Mouse (Mus musculus) midbrain, embryonic 10.5 days (tissue): Measurements from ENCODE around the gene Slc7a11. TPM values are rescaled to one million over a fixed set of nuclear protein-coding genes. Genes with fewer than 3 reads are reported as not detected.
A peak's percentile ranks its signal among the peaks of the same experiment; 100 is the strongest.

ENCODE experiments used
- DNase-seq: peaks from one replicate; pipeline ENCODE4 v3.0.0-alpha.2; 2017; ENCODE audit warnings: low spot score
- H3K27ac ChIP-seq: fragments of 300-500 bp; sonication (generic); replicated peaks from 2 replicates; pipeline ENCODE4 v1.5.1; 2016; ENCODE audit warnings: mild to moderate bottlenecking
- H3K27me3 ChIP-seq: fragments of 300-500 bp; sonication (generic); 2 replicates; pipeline ENCODE4 v1.6.1; 2016; ENCODE audit warnings: low read depth, mild to moderate bottlenecking; ENCODE audit not compliant: poor library complexity, severe bottlenecking
- H3K36me3 ChIP-seq: fragments of 300-500 bp; sonication (generic); 2 replicates; pipeline ENCODE4 v1.6.1; 2016; ENCODE audit warnings: mild to moderate bottlenecking, moderate library complexity
- H3K4me1 ChIP-seq: fragments of 300-500 bp; sonication (generic); 2 replicates; pipeline ENCODE4 v1.6.1; 2016
- H3K4me3 ChIP-seq: fragments of 300-500 bp; sonication (generic); 2 replicates; pipeline ENCODE4 v1.5.1; 2016; ENCODE audit warnings: mild to moderate bottlenecking, moderate library complexity
- H3K9me3 ChIP-seq: fragments of 300-500 bp; sonication (generic); replicated peaks from 2 replicates; pipeline ENCODE4 v1.6.1; 2016; ENCODE audit warnings: mild to moderate bottlenecking
- WGBS: fragments of 180-500 bp; shearing (Covaris S2); methylation state at CpG from one replicate; pipeline ENCODE4 v1.1.7; 2016; 5-methylcytosine and 5-hydroxymethylcytosine counted together
- polyA plus RNA-seq: library from polyadenylated mRNA; unstranded; fragments of >200 nt; fragmentation: Nextera tagmentation; extraction: Ambion mirVana; gene quantifications from 2 replicates; pipeline ENCODE4 v1.2.1, GENCODE M21; 2016

Slc7a11 gene
- polyA plus RNA-seq, 1 experiment from 2014 or later = 0.62 TPM

DNA sequence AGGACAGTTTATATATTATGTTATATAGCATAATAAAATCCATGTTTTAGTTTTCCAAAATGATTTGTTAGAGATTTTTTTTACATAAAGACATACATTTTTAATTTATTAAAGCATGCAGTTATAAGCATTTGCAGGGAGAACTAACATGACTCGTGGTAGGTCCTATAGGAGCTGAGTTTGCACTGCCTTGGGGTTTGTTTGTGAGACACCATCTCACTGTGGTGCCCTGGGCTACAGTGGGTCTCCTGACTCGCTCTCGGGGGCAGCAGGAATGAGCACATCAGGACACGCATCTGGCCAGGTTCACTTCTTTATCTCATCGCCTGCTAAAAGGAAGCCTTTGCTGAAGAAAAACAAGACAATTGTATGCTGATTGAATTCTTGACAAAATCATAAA lies 257.0 kb downstream of the Slc7a11 start:
- DNase-seq = no peak
- Histone ChIP-seq H3K4me1 (no peaks in the 10 kb centered on the region), H3K4me3 (no peak overlapping the region), H3K27me3 (no peaks in the 10 kb centered on the region), H3K9me3 (no peaks in the 10 kb centered on the region), H3K36me3 (no peaks in the 10 kb centered on the region), H3K27ac (no peak overlapping the region)
- 88% methylated on average over 5 of the region's 5 CpGs for WGBS

DNA sequence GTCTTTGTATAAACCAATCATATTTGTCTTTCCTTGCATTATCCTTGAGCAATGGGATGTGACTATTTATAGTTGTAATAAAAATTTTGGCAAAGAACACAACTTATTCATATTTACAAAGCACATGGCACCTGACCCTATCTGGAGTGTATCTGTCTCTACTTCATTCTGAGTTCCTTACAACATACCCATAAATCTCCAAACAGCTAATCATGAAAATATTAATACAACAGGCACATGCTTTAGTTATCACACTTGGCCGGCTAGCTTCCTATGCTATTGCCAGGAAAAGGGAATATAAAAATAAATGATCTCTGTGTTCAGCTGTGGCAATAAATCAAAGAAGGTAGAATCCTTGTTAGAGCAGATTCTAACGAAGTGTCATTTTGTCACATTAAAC lies 257.5 kb downstream of the Slc7a11 start:
- no peak for DNase-seq
- Histone ChIP-seq H3K36me3 (no peaks in the 10 kb centered on the region), H3K27me3 (no peaks in the 10 kb centered on the region), H3K4me3 (no peak overlapping the region), H3K4me1 (no peaks in the 10 kb centered on the region), H3K27ac (no peak overlapping the region), H3K9me3 (no peaks in the 10 kb centered on the region)
- WGBS = 88% methylated on average over 2 of the region's 2 CpGs

DNA sequence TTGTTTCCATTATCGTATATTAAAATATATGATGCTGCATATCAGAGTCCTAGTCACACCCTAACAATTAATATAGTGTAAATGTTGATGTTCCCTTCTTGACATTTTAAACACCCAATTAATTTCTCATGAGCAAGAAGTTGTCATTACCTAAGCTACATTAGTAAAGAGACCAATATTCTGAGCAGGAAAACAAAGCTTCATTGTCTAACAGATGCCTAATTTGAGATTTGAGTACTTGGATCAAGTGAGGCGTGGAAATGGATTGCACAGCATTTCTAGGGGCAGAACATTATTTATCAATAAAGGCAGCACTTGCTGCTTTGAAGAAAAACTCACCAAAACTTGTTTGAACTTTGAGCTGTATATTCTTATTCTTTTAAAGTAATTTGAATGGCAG lies 282.7 kb downstream of the Slc7a11 start:
- 85% methylated on average over 2 of the region's 2 CpGs for WGBS
- Histone ChIP-seq H3K27me3 (no peaks in the 10 kb centered on the region), H3K4me1 (no peaks in the 10 kb centered on the region), H3K27ac (no peak overlapping the region), H3K9me3 (no peaks in the 10 kb centered on the region), H3K4me3 (no peak overlapping the region), H3K36me3 (no peaks in the 10 kb centered on the region)
- no peak for DNase-seq

DNA sequence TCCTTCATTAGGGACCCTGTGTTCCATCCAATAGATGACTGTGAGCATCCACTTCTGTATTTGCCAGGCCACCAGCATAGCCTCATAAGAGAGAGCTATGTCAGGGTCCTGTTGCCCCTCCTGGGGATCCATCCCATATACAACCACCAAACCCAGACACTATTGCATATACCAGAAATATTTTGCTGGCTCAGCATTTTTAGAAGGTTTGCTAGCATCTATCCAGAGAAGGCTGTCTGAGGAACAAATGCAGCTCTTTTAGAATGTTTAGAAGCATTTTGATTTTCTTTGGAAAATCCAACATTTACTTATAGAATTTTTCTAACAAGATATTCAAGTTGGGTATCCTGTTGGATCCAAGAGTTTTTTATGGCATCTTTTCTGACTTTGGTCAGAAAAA lies 299.3 kb downstream of the Slc7a11 start:
- Histone ChIP-seq H3K4me3 (no peak overlapping the region), H3K9me3 (no peaks in the 10 kb centered on the region), H3K4me1 (no peaks in the 10 kb centered on the region), H3K27me3 (no peaks in the 10 kb centered on the region), H3K27ac (no peak overlapping the region), H3K36me3 (no peaks in the 10 kb centered on the region)
- no peak for DNase-seq

DNA sequence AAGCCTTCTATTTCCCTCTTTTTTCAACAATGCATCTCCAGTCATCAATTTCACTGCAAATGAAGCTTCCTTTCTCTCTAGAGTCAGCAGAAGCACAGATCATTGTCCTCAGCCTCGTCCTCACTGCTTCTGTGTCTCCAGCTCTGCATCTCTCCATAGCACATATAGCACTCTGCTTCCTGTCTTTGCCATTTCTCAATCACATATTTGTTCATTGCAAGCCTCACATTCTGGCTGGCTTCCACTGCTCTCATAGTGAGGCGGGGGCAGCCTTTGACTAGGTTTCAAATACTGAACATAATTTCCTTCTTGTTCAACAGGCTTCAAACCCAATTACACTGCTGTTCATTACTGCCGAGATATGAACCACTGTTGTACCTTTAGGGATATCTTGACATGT lies 305.1 kb downstream of the Slc7a11 start:
- Histone ChIP-seq H3K27ac (no peak overlapping the region), H3K4me1 (no peaks in the 10 kb centered on the region), H3K27me3 (no peaks in the 10 kb centered on the region), H3K36me3 (no peaks in the 10 kb centered on the region), H3K4me3 (no peak overlapping the region), H3K9me3 (no peaks in the 10 kb centered on the region)
- WGBS = 81% methylated on average over 3 of the region's 3 CpGs
- no peak for DNase-seq

DNA sequence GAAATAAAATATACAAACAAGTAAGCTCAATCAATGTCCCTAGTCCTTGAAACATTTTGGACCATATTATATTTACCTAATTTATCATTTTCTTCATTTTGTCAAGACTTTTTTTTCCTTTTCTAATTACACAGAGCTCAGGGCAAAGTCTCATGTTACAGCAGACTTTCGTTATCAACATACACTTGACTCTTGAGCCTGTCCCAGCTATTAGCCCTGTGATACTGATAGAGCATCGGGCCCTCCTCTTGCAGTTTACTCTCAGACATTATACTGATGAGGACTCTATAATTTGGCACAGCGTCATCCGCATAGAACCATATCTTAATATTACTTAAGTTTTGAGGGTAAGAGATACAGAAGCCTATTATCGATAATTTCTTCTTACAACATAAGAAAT lies 311.2 kb downstream of the Slc7a11 start:
- no peaks in the 10 kb centered on the region for H3K27me3 ChIP-seq
- H3K27ac ChIP-seq = no peak overlapping the region
- H3K4me3 ChIP-seq = no peak overlapping the region
- H3K9me3 ChIP-seq = no peaks in the 10 kb centered on the region
- H3K4me1 ChIP-seq = no peaks in the 10 kb centered on the region
- H3K36me3 ChIP-seq = no peaks in the 10 kb centered on the region
- 90% methylated on average over 5 of the region's 5 CpGs for WGBS
- DNase-seq = no peak

DNA sequence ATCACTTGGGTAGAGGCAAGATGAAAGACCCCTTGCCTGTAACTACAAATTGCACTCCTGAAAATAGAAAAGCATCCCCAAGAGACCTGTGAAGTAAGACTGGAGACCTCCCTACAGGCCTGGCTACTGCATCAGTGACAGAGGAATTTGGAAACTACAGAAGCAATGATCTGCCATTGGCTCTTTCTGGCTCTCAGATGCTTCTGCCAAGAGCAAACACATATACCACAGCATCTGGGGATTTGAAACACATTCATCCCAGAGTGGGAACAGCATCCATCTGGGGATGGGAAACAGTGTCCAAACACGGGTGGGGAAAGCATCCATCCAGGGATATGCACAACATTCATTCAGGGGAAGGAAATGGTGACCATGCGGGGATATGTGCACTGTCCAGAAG lies 313.1 kb downstream of the Slc7a11 start:
- Histone ChIP-seq H3K27ac (no peak overlapping the region), H3K36me3 (no peaks in the 10 kb centered on the region), H3K4me1 (no peaks in the 10 kb centered on the region), H3K27me3 (no peaks in the 10 kb centered on the region), H3K9me3 (no peaks in the 10 kb centered on the region), H3K4me3 (no peak overlapping the region)
- WGBS = 83% methylated on average over 2 of the region's 2 CpGs
- DNase-seq = no peak

DNA sequence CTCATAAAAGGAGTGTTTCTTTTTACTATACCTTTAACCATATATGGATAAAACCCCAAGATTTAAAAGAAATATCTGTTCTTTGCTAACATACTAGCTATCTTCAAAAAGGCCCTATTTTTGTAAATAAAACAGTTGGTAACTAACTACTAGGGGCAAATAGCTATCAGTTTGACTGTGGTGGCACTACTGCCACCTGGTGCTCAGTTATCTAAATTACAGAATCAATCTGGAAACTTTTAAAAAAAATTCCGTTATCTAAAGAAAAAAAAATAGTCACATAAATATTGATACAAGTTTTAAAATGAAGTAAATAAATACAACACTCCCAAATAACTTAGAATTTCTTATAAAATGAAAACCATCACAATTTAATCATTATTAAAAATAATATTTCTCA lies 322.4 kb downstream of the Slc7a11 start:
- WGBS = 59% methylated on average over 1 of the region's 1 CpGs

DNA sequence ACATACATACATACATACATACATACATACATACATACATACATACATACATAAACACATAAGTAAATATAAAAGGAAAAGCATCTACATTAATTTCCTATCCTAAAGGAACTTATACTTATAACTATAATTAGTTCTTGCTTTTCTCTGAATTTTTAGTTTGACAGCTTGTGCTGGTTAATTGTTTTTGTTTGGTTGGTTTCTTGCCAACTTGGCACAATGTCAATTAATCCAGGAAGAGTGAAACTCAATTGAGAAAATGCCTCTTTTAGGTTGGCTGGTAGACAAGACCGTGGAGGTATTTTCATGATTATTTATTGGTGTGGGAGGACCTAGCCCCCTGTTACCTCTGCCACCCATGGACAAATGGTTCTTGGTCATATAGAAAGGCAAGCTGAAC lies 327.1 kb downstream of the Slc7a11 start:
- Histone ChIP-seq H3K4me1 (no peaks in the 10 kb centered on the region), H3K4me3 (no peak overlapping the region), H3K9me3 (no peaks in the 10 kb centered on the region), H3K27me3 (no peaks in the 10 kb centered on the region), H3K27ac (no peak overlapping the region), H3K36me3 (no peaks in the 10 kb centered on the region)
- no peak for DNase-seq
- 100% methylated on average over 1 of the region's 1 CpGs for WGBS

More for the DNA sequence above, 322.4 kb downstream of the Slc7a11 start:
- Histone ChIP-seq H3K27me3 (no peaks in the 10 kb centered on the region), H3K36me3 (no peaks in the 10 kb centered on the region), H3K27ac (no peak overlapping the region), H3K9me3 (no peaks in the 10 kb centered on the region), H3K4me1 (no peaks in the 10 kb centered on the region), H3K4me3 (no peak overlapping the region)
- no peak for DNase-seq

DNA sequence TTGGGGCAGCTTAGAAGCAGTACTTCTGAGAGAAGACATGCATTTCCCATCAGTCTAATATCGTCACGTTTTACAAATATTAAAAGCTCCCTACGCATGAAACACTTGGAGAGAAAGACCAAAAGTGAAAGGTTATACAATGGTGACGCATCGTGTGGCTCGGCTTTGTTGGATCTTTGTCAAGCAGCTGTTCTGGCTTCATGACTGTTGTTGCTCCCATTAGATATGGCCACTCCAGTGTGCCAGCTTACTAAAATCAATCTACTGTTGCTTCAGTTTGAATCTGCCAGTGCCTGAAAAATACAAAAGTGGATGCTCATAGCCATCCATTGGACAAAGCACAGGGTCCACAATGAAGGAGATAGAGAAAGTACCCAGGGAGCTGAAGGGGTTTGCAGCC lies 337.9 kb downstream of the Slc7a11 start:
- Histone ChIP-seq H3K4me1 (no peaks in the 10 kb centered on the region), H3K9me3 (no peaks in the 10 kb centered on the region), H3K4me3 (no peak overlapping the region), H3K27ac (no peak overlapping the region), H3K36me3 (no peaks in the 10 kb centered on the region), H3K27me3 (no peaks in the 10 kb centered on the region)
- 98% methylated on average over 6 of the region's 6 CpGs for WGBS
- DNase-seq = no peak

DNA sequence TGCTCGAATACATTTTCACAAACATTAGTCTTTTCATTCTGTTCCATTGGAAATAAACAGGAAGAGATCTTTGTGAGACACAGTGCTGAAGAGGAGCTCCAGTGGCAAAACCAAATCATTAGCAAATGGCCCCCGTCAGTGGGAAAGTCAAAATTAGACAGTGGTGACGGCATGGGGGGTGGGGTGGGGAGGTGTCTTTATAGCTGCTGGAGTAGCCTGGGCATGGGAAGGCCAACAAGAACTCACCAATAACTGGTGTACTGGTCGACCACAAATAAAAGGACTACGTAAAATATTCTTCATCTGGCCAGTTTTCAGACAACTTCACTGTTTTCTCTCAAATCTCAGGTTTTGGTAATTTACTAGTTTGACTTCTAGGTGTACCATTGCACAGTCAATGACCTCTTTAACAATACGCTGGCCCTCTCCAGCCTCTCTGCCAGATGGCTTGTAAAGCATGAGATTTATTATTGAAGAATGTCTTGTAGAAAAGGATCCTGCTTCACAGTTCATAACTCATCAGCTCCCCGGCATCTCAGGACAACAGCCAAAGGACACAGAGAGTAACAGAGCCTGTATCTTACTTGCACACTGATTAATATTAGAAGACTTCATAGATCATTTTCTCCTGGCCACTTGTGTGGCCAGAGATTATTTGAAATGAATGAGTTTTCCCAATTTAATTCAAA lies 348.9 kb downstream of the Slc7a11 start:
- Histone ChIP-seq H3K27ac (no peak overlapping the region), H3K36me3 (no peaks in the 10 kb centered on the region), H3K4me1 (no peaks in the 10 kb centered on the region), H3K27me3 (no peaks in the 10 kb centered on the region), H3K4me3 (no peak overlapping the region), H3K9me3 (no peaks in the 10 kb centered on the region)
- WGBS = 90% methylated on average over 7 of the region's 7 CpGs
- DNase-seq = no peak

DNA sequence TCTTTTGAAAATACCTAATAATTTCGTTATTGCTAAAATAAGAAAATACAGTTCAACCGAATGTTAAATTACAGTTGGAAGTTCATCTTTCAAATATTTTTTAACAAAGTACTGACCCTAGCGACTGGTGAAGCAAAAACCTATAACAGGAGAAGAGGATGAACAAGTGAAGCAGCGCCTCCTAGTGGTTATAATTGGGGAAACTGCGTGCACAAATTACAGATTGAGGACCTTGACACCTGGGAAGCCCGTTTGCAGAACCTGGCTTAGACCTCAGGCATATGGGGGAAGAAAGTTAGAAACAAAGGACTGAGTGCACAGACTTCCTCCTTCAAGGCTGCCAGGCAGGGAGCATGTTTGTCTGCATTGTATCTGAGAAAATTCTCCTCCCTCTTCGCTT lies 366.4 kb downstream of the Slc7a11 start:
- 21% methylated on average over 7 of the region's 7 CpGs for WGBS

DNA sequence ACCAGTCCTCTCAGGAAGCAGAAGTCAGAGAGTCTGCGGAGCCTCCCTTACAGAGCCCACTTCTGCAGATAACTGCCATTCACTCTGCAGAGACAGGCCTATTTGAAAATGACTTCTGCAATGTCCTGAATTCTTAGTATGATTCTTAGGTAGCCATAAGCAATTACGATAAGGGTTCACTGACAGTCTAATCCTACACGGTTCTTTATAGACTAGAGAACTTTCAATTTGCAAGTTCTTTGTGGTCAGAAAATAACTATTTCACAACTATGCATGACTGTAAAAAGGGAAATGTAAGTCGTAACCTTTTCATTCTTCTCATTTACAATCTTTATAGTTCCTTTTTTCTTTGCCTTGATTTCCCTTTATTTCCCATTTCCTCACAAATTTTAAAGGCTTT lies 380.0 kb downstream of the Slc7a11 start:
- 94% methylated on average over 4 of the region's 4 CpGs for WGBS
- Histone ChIP-seq H3K4me3 (no peak overlapping the region), H3K36me3 (no peaks in the 10 kb centered on the region), H3K27ac (no peak overlapping the region), H3K27me3 (no peaks in the 10 kb centered on the region), H3K9me3 (no peaks in the 10 kb centered on the region), H3K4me1 (no peaks in the 10 kb centered on the region)
- no peak for DNase-seq

More for the DNA sequence above, 366.4 kb downstream of the Slc7a11 start:
- Histone ChIP-seq H3K27me3 (no peaks in the 10 kb centered on the region), H3K9me3 (no peaks in the 10 kb centered on the region), H3K4me1 (no peaks in the 10 kb centered on the region), H3K27ac (no peak overlapping the region), H3K36me3 (no peaks in the 10 kb centered on the region), H3K4me3 (no peak overlapping the region)
- peak; percentile 58 for DNase-seq

DNA sequence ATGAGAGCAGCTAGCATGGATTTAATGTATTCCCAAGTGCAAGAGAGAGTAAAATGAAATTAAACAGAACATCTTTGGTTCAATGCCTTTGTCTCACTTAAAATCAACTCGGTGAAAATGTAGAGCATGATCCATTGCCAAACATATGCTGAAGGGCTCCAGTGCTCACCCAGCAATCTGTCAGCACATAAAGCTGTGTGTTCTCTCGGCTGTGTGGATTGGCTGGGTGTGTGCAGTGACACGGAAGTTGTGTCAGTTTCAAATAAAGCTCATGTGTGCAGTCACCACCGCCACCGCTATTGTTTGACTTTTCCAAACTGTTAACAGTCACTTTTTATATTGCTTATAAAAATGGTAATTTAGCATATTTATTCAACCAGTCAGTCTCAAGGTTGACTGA lies 398.7 kb downstream of the Slc7a11 start:
- Histone ChIP-seq H3K4me3 (no peak overlapping the region), H3K27ac (no peak overlapping the region), H3K9me3 (no peaks in the 10 kb centered on the region), H3K27me3 (no peaks in the 10 kb centered on the region), H3K4me1 (no peaks in the 10 kb centered on the region), H3K36me3 (no peaks in the 10 kb centered on the region)
- no peak for DNase-seq
- WGBS = 93% methylated on average over 5 of the region's 5 CpGs
